Mouse (Mus musculus) myocyte (in vitro differentiated cells): ENCODE data around the gene Brf1. TPM values are rescaled to one million over a fixed set of nuclear protein-coding genes. Genes with fewer than 3 reads are reported as not detected.

Experiments used
- H3K27me3 ChIP-seq: one replicate; pipeline ENCODE4 v1.6.1; 2011; ENCODE audit not compliant: control insufficient read depth, insufficient read depth, insufficient read length
- H3K36me3 ChIP-seq: one replicate; pipeline ENCODE4 v1.6.1; 2011; ENCODE audit not compliant: control insufficient read depth, insufficient read depth
- H3K4me2 ChIP-seq: one replicate; pipeline ENCODE4 v1.6.1; 2011; ENCODE audit warnings: low read depth, control low read depth
- H3K4me3 ChIP-seq: one replicate; pipeline ENCODE4 v1.5.1; 2011; ENCODE audit warnings: mild to moderate bottlenecking, control low read depth, moderate library complexity
- H3K79me2 ChIP-seq: one replicate; pipeline ENCODE4 v1.6.1; 2011; ENCODE audit not compliant: control insufficient read depth, insufficient read depth
- H3ac ChIP-seq: one replicate; pipeline ENCODE4 v1.6.1; 2011; ENCODE audit not compliant: control insufficient read depth, insufficient read length
- CEBPB ChIP-seq: IDR thresholded peaks from 2 replicates; pipeline ENCODE4 v1.6.1; 2011; ENCODE audit warnings: mild to moderate bottlenecking, moderate library complexity; ENCODE audit not compliant: poor library complexity, insufficient read depth, severe bottlenecking
- E2F4 ChIP-seq: IDR thresholded peaks from one replicate; pipeline ENCODE4 v1.6.1; 2011; ENCODE audit warnings: mild to moderate bottlenecking, control low read depth, moderate library complexity; ENCODE audit not compliant: insufficient read depth
- MAX ChIP-seq: IDR thresholded peaks from one replicate; pipeline ENCODE4 v1.6.1; 2011; ENCODE audit warnings: low read depth, mild to moderate bottlenecking, control low read depth
- MYOD1 ChIP-seq, 3 experiments: IDR thresholded peaks; one replicate each; pipeline ENCODE4 v1.6.1; 2011; ENCODE audit warnings: control low read depth in 2 of 3, low read depth in 2 of 3, mild to moderate bottlenecking in 2 of 3, moderate library complexity in 1 of 3; ENCODE audit not compliant: insufficient read length in 2 of 3, control insufficient read depth in 1 of 3
- MYOG ChIP-seq, 3 experiments: IDR thresholded peaks; one replicate each; pipeline ENCODE4 v1.6.1; 2011; ENCODE audit warnings: control low read depth in 2 of 3, low read depth in 2 of 3, mild to moderate bottlenecking in 2 of 3; ENCODE audit not compliant: insufficient read length in 2 of 3, control insufficient read depth in 1 of 3, insufficient read depth in 1 of 3
- POLR2A ChIP-seq: IDR thresholded peaks from one replicate; pipeline ENCODE4 v1.6.1; 2011; ENCODE audit warnings: low read depth, mild to moderate bottlenecking, control low read depth, moderate library complexity; ENCODE audit not compliant: insufficient read length
- POLR2AphosphoS2 ChIP-seq: IDR thresholded peaks from one replicate; pipeline ENCODE4 v1.6.1; 2011; ENCODE audit warnings: low read depth, control low read depth; ENCODE audit not compliant: insufficient read length
- REST ChIP-seq: IDR thresholded peaks from one replicate; pipeline ENCODE4 v1.6.1; 2011; ENCODE audit warnings: mild to moderate bottlenecking, control low read depth, moderate library complexity; ENCODE audit not compliant: insufficient read depth, insufficient read length
- SRF ChIP-seq: IDR thresholded peaks from one replicate; pipeline ENCODE4 v1.6.1; 2011; ENCODE audit warnings: low read depth; ENCODE audit not compliant: control insufficient read depth, insufficient read length
- TCF12 ChIP-seq: IDR thresholded peaks from one replicate; pipeline ENCODE4 v1.6.1; 2011; ENCODE audit warnings: mild to moderate bottlenecking, control low read depth; ENCODE audit not compliant: poor library complexity, insufficient read depth, severe bottlenecking
- TCF3 ChIP-seq: IDR thresholded peaks from one replicate; pipeline ENCODE4 v1.6.1; 2011; ENCODE audit warnings: low read depth, control low read depth; ENCODE audit not compliant: insufficient read length
- USF1 ChIP-seq: IDR thresholded peaks from one replicate; pipeline ENCODE4 v1.6.1; 2011; ENCODE audit warnings: low read depth, mild to moderate bottlenecking, control low read depth, moderate library complexity
- polyA plus RNA-seq: library from polyadenylated mRNA; unstranded; fragments of >200 nt; fragmentation: generic; extraction: Trizol; gene quantifications from one replicate; pipeline ENCODE4 v1.2.1, GENCODE M21; 2012; ENCODE audit warnings: missing spikeins

Brf1 gene
- polyA plus RNA-seq, 1 experiment: 27.9 TPM

DNA sequence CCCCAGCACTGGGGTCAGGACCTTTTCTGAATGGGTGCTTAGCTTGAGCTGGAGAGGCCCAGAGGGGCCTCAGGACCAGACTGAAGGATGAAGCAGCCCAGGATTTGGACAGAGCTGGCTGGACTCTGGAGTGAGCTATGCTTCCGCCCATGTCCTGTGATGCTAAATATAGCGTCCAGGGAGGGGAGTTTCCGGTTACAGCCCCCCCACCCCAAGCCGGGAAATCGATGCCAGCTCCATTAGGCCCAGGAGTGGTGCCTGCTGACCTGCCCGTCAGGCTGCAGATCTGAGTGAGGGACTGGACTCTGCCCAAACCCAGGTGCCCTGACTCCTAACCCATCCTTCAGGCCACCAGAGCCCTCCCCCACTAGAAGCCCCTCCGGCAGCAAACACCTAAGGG is 67.9 kb downstream of the Brf1 start:
- Histone ChIP-seq H3K4me3 (no peak overlapping the region), H3K79me2 (peaks cover 13% of the 10 kb centered on the region), H3K27me3 (no peaks in the 10 kb centered on the region), H3ac (no peak overlapping the region), H3K36me3 (no peaks in the 10 kb centered on the region), H3K4me2 (peak overlapping the region; percentile 65)
- TF ChIP-seq POLR2A: no peak
- peak; percentile 77 for TF ChIP-seq SRF

DNA sequence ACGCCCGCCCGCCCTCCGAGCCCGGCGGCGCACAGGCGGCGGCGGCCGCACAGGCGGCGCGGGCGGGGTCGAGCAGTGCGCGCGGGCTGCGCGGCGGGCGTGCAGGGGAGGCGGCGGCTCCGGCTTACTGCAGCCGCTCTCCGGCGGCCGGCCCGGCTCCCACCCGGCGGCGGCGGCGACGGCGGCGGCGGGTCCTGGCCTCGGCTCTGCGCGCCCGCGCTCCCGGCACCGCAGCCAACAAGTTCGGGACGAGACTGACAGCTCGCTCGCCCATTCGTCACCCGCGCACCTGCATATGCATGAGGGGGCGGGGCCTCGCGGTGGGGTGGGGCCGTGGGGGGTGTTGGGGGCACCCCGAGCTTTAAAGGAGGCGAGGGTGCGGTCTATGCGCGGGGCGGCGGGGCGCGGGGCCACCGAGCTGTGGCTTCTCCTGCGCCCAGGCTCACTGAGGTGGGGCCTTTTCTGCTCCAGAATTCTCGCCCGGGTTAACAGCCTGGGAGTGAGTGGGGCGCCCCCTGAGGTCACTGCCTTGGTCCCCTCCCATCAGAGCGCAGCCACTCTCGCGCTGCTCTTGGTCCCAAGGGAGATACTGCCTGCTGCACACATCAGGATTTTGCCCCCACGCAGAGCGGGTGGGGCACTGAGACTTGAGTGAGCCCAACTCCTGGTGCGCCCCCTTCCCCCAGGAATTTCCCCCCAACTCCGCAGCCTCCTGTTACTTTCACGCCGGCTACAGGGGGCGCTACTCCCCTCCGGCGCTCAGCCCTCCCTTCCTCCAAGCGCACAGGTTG is 70.7 kb downstream of the Brf1 start, which contains the start of gene Jag2:
TSS of gene Jag2 (minus strand) at position 215 of the 791 bp plus-strand sequence.
- peak within 1 kb of the TSS; percentile 83 for H3K4me2 ChIP-seq
- no peaks in the 10 kb centered on the region for H3K27me3 ChIP-seq
- TF ChIP-seq E2F4 (no peak), POLR2AphosphoS2 (peak; percentile 55), MYOG (IDR thresholded peaks at IDR 0.05; ENCODE audit: control insufficient read depth in 1 of 3, insufficient read depth in 1 of 3, insufficient read length in 2 of 3, low read depth in 2 of 3) (no peak), POLR2A (peak; percentile 66), MYOD1 (IDR thresholded peaks at IDR 0.05; ENCODE audit: control insufficient read depth in 1 of 3, insufficient read length in 2 of 3, low read depth in 2 of 3) (peak in 1 of 3 experiments; percentile 14), SRF (no peak)
- H3K4me3 ChIP-seq: peak within 1 kb of the TSS; percentile 19
- H3K79me2 ChIP-seq: peaks cover 28% of the 10 kb centered on the region
- peak within 1 kb of the TSS; percentile 82 for H3ac ChIP-seq
- H3K36me3 ChIP-seq: no peaks in the 10 kb centered on the region

DNA sequence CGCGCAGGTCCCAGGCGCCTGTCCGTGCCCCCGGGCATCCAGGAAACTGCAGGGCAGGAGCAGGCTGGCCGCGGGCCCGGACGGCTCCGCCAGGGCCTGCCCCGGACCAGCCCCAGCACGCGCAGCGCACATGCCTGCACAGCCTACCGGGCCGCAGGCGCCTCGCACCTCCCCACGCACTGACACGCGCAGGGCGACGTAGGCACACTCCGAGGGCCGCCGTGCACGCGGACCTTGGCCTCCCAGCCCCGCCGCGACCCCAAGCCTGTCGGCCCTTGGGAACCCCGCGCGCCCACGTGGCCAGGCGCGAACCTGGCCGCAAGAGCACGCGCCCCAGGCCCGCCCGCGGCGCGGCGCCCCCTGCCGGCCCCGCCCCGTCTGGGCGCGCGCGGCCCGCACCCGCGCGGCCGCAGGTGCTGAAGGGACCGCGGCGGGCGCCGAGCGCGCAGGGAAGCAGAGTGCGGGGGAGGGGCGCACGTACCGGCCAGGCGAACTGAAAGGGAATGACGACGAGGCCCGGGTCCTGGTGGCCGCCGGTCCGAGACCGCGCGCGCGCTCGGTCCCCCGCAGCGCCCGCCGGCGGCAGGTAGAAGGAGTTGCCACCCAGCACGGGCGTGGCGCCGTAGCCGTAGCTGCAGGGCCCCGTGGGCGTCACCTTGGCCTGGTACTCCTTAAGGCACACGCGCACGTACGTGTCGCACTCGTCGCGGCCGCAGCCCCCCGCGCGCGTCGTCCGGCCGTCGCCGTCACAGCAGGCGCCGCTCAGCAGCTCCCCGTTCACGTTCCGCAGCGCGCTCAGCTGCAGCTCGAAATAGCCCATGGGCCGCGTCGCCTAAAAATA is 71.9 kb downstream of the Brf1 start:
- no peaks in the 10 kb centered on the region for H3K27me3 ChIP-seq
- peaks cover 39% of the 10 kb centered on the region for H3K79me2 ChIP-seq
- peak overlapping the region; percentile 83 for H3K4me2 ChIP-seq
- peak overlapping the region; percentile 82 for H3ac ChIP-seq
- no peaks in the 10 kb centered on the region for H3K36me3 ChIP-seq
- TF ChIP-seq POLR2A (peak; percentile 59), MAX (no peak), MYOG (IDR thresholded peaks at IDR 0.05; ENCODE audit: control insufficient read depth in 1 of 3, insufficient read depth in 1 of 3, insufficient read length in 2 of 3, low read depth in 2 of 3) (peak in 1 of 3 experiments; percentile 1), USF1 (no peak), REST (no peak), POLR2AphosphoS2 (peak; percentile 56), SRF (no peak), TCF3 (no peak), MYOD1 (IDR thresholded peaks at IDR 0.05; ENCODE audit: control insufficient read depth in 1 of 3, insufficient read length in 2 of 3, low read depth in 2 of 3) (peak in 1 of 3 experiments; percentile 19), E2F4 (no peak), TCF12 (no peak), CEBPB (no peak)
- peak overlapping the region; percentile 19 for H3K4me3 ChIP-seq

DNA sequence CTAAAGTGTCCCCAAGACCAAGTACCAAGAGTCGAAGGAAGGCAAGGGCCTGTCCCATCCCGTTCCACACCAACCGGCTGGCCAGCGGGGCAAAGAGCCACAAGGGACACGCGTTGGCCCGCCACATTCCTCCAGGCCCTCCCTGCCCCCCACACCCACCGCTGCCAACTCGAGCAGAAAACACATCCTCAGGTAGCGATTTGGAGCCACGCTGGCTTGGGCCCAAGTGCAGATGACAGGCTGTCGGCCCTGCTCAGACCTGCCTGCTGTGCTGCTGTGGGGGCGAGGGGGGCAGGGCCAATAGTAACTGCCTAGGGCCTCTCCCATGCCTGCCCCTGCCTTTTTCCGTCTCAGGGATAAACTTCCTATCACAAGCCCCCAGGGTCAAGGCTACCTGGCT is 73.2 kb downstream of the Brf1 start:
- Histone ChIP-seq H3ac (no peak overlapping the region), H3K4me3 (no peak overlapping the region), H3K36me3 (no peaks in the 10 kb centered on the region), H3K27me3 (no peaks in the 10 kb centered on the region), H3K79me2 (peaks cover 51% of the 10 kb centered on the region), H3K4me2 (no peak overlapping the region)
- TF ChIP-seq POLR2AphosphoS2 (peak; percentile 23), TCF12 (no peak), MAX (no peak), MYOG (IDR thresholded peaks at IDR 0.05; ENCODE audit: control insufficient read depth in 1 of 3, insufficient read depth in 1 of 3, insufficient read length in 2 of 3, low read depth in 2 of 3) (no peak), SRF (no peak), USF1 (no peak), POLR2A (no peak), E2F4 (no peak)

DNA sequence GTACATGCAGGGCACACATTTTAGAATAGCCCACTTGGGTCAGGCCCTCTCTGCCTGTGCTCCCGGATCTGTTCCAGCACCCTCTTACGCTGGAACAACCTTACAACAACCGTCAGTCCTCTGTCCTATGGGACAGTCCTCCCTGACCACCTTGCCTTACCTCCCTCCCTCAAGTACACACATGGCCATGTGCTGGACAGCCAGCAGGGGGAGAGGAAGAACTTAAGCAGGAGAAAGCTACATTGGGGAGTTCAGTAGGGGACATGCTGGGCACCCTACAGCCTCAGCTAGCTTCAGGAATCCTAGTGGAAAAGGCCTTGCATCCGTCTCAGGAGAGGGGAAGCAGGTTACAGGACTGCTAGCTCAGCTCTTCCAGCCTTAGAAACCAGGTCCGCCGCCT is 74.6 kb downstream of the Brf1 start:
- H3ac ChIP-seq: no peak overlapping the region
- no peaks in the 10 kb centered on the region for H3K27me3 ChIP-seq
- H3K79me2 ChIP-seq: peaks cover 55% of the 10 kb centered on the region
- TF ChIP-seq SRF (no peak), TCF3 (no peak), REST (no peak), TCF12 (no peak), USF1 (no peak), POLR2AphosphoS2 (no peak), MAX (no peak), E2F4 (no peak), MYOD1 (IDR thresholded peaks at IDR 0.05; ENCODE audit: control insufficient read depth in 1 of 3, insufficient read length in 2 of 3, low read depth in 2 of 3) (no peak), POLR2A (no peak), MYOG (IDR thresholded peaks at IDR 0.05; ENCODE audit: control insufficient read depth in 1 of 3, insufficient read depth in 1 of 3, insufficient read length in 2 of 3, low read depth in 2 of 3) (no peak), CEBPB (no peak)
- H3K4me3 ChIP-seq: no peak overlapping the region
- no peak overlapping the region for H3K4me2 ChIP-seq
- no peaks in the 10 kb centered on the region for H3K36me3 ChIP-seq
